Mouse (Mus musculus) hindbrain, embryonic 12.5 days (tissue): ENCODE data around the gene Serf2. TPM values are rescaled to one million over a fixed set of nuclear protein-coding genes. Genes with fewer than 3 reads are reported as not detected.
"Not testable (repeated sequence)": the region's sequence is repeated elsewhere in the genome, so short reads cannot be mapped to it uniquely, and the experiment has no call there.

Experiments used
- ATAC-seq: fragments of 200-750 bp; cut with Nextera tagmentation; 2 replicates; pipeline ENCODE4 v1.8.0; 2017; ENCODE audit warnings: moderate TSS enrichment; ENCODE audit not compliant: low FRiP score
- H3K27ac ChIP-seq: fragments of 300-500 bp; sonication (generic); 2 replicates; pipeline ENCODE4 v1.5.1; 2016; ENCODE audit warnings: mild to moderate bottlenecking
- H3K27me3 ChIP-seq: fragments of 300-500 bp; sonication (generic); 2 replicates; pipeline ENCODE4 v1.6.1; 2016; ENCODE audit warnings: mild to moderate bottlenecking
- H3K36me3 ChIP-seq: fragments of 300-500 bp; sonication (generic); 2 replicates; pipeline ENCODE4 v1.6.1; 2016; ENCODE audit warnings: mild to moderate bottlenecking
- H3K4me1 ChIP-seq: fragments of 300-500 bp; sonication (generic); 2 replicates; pipeline ENCODE4 v1.6.1; 2016
- H3K4me2 ChIP-seq: fragments of 300-500 bp; sonication (generic); replicated peaks from 2 replicates; pipeline ENCODE4 v1.6.1; 2016; ENCODE audit warnings: mild to moderate bottlenecking
- H3K4me3 ChIP-seq: fragments of 300-500 bp; sonication (generic); 2 replicates; pipeline ENCODE4 v1.5.1; 2016; ENCODE audit warnings: mild to moderate bottlenecking
- H3K9ac ChIP-seq: fragments of 300-500 bp; sonication (generic); 2 replicates; pipeline ENCODE4 v1.6.1; 2016; ENCODE audit warnings: mild to moderate bottlenecking, moderate library complexity
- H3K9me3 ChIP-seq: fragments of 300-500 bp; sonication (generic); replicated peaks from 2 replicates; pipeline ENCODE4 v1.6.1; 2016; ENCODE audit warnings: mild to moderate bottlenecking
- WGBS: fragments of 180-500 bp; shearing (Covaris S2); methylation state at CpG from one replicate; pipeline ENCODE4 v1.1.7; 2016; 5-methylcytosine and 5-hydroxymethylcytosine counted together
- microRNA-seq: library from miRNA; unstranded; fragments of <30 nt; microRNA quantifications from one replicate; pipeline ENCODE4, GENCODE M21; 2017
- polyA plus RNA-seq: library from polyadenylated mRNA; unstranded; fragments of >200 nt; fragmentation: Nextera tagmentation; extraction: Ambion mirVana; gene quantifications from 2 replicates; pipeline ENCODE4 v1.2.1, GENCODE M21; 2016

The Serf2 gene
- polyA plus RNA-seq, 1 experiment from 2014 or later, result 463 TPM

- no peak overlapping the region for H3K4me2 ChIP-seq
- H3K36me3 ChIP-seq, result no peaks in the 10 kb centered on the region
- no peak overlapping the region for H3K4me3 ChIP-seq
- ATAC-seq, result no peak
- no peaks in the 10 kb centered on the region for H3K9me3 ChIP-seq
- H3K4me1 ChIP-seq, result no peaks in the 10 kb centered on the region
- WGBS, result 67% methylated on average over 3 of the region's 3 CpGs
- H3K27ac ChIP-seq, result no peak overlapping the region
- no peak overlapping the region for H3K9ac ChIP-seq
- no peaks in the 10 kb centered on the region for H3K27me3 ChIP-seq
These were observed 28.7 kb downstream of the Serf2 start for GRCm38 (mm10) chr2:121477491-121478266.

DNA sequence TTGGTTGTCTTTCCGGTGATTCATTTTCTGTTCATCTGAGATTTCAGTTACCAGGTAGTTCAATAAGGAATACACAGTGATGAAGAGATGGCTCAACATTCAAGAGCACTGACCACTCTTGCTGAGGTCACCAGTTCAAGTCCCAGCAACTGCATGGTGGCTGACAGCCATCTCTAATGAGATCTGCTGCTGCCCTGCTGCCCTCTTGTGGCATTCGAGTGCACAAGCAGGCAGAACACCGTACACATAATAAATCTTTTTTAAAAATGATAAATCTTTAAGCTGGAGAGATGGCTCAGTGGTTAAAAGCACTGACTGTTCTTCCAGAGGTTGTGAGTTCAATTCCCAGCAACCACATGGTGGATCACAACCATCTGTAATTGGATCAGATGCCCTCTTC, 31.5 kb downstream of the Serf2 start:
- H3K4me2 ChIP-seq, result no peak overlapping the region

GRCm38 (mm10) chr2:121480916-121481315, 31.9 kb downstream of the Serf2 start:
- not testable (repeated sequence) for ATAC-seq, H3K27ac ChIP-seq, H3K9ac ChIP-seq, H3K9me3 ChIP-seq, H3K36me3 ChIP-seq, H3K4me3 ChIP-seq, H3K4me1 ChIP-seq, H3K27me3 ChIP-seq, H3K4me2 ChIP-seq
- 86% methylated on average over 13 of the region's 13 CpGs for WGBS

More for the DNA sequence above, 31.5 kb downstream of the Serf2 start:
- no peak overlapping the region for H3K9ac ChIP-seq
- H3K9me3 ChIP-seq, result no peaks in the 10 kb centered on the region
- H3K4me3 ChIP-seq, result no peak overlapping the region
- no peaks in the 10 kb centered on the region for H3K36me3 ChIP-seq
- H3K4me1 ChIP-seq, result 0 out of 2 replicates have a peak, but pooled peaks cover 4% of the 10 kb centered on the region
- no peak for ATAC-seq
- whole genome bisulfite sequencing, result 57% methylated on average over 3 of the region's 3 CpGs
- no peak overlapping the region for H3K27ac ChIP-seq
- no peaks in the 10 kb centered on the region for H3K27me3 ChIP-seq

DNA sequence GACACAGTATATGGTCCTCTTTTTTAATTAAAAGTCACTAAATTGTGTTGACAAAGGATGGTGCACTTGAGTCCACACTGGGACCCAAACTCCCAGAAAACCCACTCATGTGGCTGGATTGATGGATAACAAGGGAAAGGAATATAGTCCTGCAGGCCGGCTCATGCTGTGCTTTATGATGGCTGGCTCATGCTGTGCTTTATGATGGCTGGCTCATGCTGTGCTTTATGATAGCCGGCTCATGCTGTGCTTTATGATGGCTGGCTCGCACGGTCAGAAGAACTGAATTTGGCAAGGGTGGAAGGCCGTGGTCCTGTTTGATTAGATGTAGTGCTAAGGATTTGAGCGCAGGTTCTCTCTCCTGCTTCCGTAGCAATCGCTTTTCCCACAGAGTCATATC, 34.6 kb downstream of the Serf2 start:
- no peak overlapping the region for H3K4me3 ChIP-seq
- no peak overlapping the region for H3K4me2 ChIP-seq
- 0 out of 2 replicates have a peak, but pooled peaks cover 4% of the 10 kb centered on the region for H3K4me1 ChIP-seq
- H3K27me3 ChIP-seq, result no peaks in the 10 kb centered on the region
- H3K27ac ChIP-seq, result no peak overlapping the region
- H3K36me3 ChIP-seq, result no peaks in the 10 kb centered on the region
- no peaks in the 10 kb centered on the region for H3K9me3 ChIP-seq
- 44% methylated on average over 8 of the region's 8 CpGs for WGBS
- ATAC-seq, result no peak
- no peak overlapping the region for H3K9ac ChIP-seq

- not testable (repeated sequence) for H3K36me3 ChIP-seq, H3K27ac ChIP-seq, ATAC-seq, H3K4me3 ChIP-seq, H3K9me3 ChIP-seq, H3K4me1 ChIP-seq, H3K4me2 ChIP-seq, H3K27me3 ChIP-seq, H3K9ac ChIP-seq
- 60% methylated on average over 1 of the region's 2 CpGs for WGBS
These were observed 35.4 kb downstream of the Serf2 start for GRCm38 (mm10) chr2:121484403-121484802.

- not testable (repeated sequence) for H3K4me1 ChIP-seq, H3K4me3 ChIP-seq, H3K9me3 ChIP-seq, H3K36me3 ChIP-seq, H3K27me3 ChIP-seq, H3K9ac ChIP-seq, H3K4me2 ChIP-seq, ATAC-seq, H3K27ac ChIP-seq
- 73% methylated on average over 2 of the region's 6 CpGs for WGBS
These were observed 52.6 kb downstream of the Serf2 start for GRCm38 (mm10) chr2:121501550-121501949.

GRCm38 (mm10) chr2:121505942-121506882, 57.2 kb downstream of the Serf2 start, which contains the start of the genes Mfap1a and Wdr76:
Gene Mfap1a (minus strand): TSS chr2:121506665.
Gene Wdr76 (plus strand): TSS chr2:121506723.
- Histone ChIP-seq H3K27ac (0 out of 2 replicates have a peak within 1 kb of the TSS, but pooled peaks have one; percentile 64), H3K4me3 (peak within 1 kb of the TSS; percentile 60), H3K9ac (peak within 1 kb of the TSS; percentile 71), H3K4me1 (peaks cover 19% of the 10 kb centered on the region), H3K4me2 (peak within 1 kb of the TSS; percentile 60)
- WGBS, result 5% methylated on average over 42 of the region's 42 CpGs
- not testable (repeated sequence) for H3K27me3 ChIP-seq, H3K36me3 ChIP-seq, H3K9me3 ChIP-seq
- ATAC-seq, result peak; percentile 92

DNA sequence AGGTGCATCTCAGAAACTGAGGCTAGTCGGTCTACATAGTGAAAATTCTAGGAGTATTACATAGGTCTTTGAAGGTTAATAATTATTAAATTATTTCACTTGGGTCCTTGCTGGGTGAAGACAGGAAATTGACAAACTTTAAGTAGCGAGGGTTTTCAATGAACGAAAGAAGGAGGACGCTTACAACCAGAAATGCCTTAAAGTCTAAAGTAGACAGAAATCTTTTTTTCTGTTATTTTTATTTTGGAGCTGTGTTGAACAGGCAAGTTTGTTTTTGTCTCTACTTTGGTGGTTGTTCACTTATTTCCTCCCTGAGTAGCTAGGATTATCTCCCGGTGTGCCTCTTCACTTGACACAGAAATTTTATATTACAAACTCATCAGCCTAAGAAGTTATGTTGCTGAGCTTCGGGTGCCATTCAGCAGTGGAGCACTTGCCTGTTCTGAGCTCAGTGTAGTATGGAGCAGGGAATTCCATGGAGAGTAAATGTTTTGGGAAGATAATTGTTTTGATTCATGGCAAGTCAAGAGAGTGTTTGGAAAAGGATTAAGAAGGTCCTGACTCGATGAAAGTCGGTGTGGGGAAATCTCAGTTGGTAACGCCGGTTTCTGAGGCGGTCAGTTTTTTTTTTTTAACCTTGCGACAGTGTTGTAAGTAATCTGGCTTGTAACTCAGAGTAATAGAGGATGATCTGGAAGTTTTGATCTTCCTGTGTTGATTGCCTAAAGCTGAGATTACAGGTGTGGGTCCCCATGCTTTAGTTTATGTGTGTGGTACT, 58.4 kb downstream of the Serf2 start:
- H3K4me3 ChIP-seq, result peak overlapping the region; percentile 60
- H3K27me3 ChIP-seq, result no peaks in the 10 kb centered on the region
- no peak for ATAC-seq
- H3K4me1 ChIP-seq, result peaks cover 19% of the 10 kb centered on the region
- H3K9ac ChIP-seq, result peak overlapping the region; percentile 57
- peaks cover 11% of the 10 kb centered on the region for H3K36me3 ChIP-seq
- 32% methylated on average over 12 of the region's 12 CpGs for WGBS
- no peaks in the 10 kb centered on the region for H3K9me3 ChIP-seq
- H3K4me2 ChIP-seq, result peak overlapping the region; percentile 60
- H3K27ac ChIP-seq, result no peak overlapping the region

Small RNA genes within 50 kb of the gene (microRNA-seq; reads per million reads assigned to microRNA genes)
- not detected for gene Gm22953

Other genes with a start within 250 kb of the Serf2 start
- 207 and 211 TPM in 2 replicates for gene Trp53bp1, start 177.8 kb upstream of the Serf2 start, polyA plus RNA-seq
- gene Map1a, start 159.6 kb upstream of the Serf2 start, polyA plus RNA-seq, result 10.4 and 14.6 TPM in 2 replicates
- gene Ppip5k1, start 93.8 kb upstream of the Serf2 start, polyA plus RNA-seq, result 15.4 and 15.6 TPM in 2 replicates
- 15.4 and 19.5 TPM in 2 replicates for gene Ckmt1, start 91.5 kb upstream of the Serf2 start, polyA plus RNA-seq
- not detected in 2 replicates for gene Strc, start 62.0 kb upstream of the Serf2 start, polyA plus RNA-seq
- gene Pdia3, start 35.4 kb upstream of the Serf2 start, polyA plus RNA-seq, result 547 and 563 TPM in 2 replicates
- 3.2 and 4.1 TPM in 2 replicates for gene Catsper2, start 35.4 kb upstream of the Serf2 start, polyA plus RNA-seq
- 3.3 and 5.7 TPM in 2 replicates for gene Ell3, start 4.9 kb upstream of the Serf2 start, polyA plus RNA-seq
- gene Hypk, start 4.1 kb downstream of the Serf2 start, polyA plus RNA-seq, result 115 TPM in 2 replicates
- 0.85 and 0.94 TPM in 2 replicates for gene Serinc4, start 7.6 kb downstream of the Serf2 start, polyA plus RNA-seq
- 72.4 and 75.7 TPM in 2 replicates for gene Mfap1b, start 24.9 kb downstream of the Serf2 start, polyA plus RNA-seq
- 32.9 and 33.1 TPM in 2 replicates for gene Mfap1a, start 57.5 kb downstream of the Serf2 start, polyA plus RNA-seq
- gene Wdr76, start 57.5 kb downstream of the Serf2 start, polyA plus RNA-seq, result 7.0 and 7.6 TPM in 2 replicates